Mouse (Mus musculus): ENCODE results near the gene Vmn2r109. TPM values are rescaled to one million over a fixed set of nuclear protein-coding genes. Genes with fewer than 3 reads are reported as not detected.

Vmn2r109 gene
- polyA plus RNA-seq (2021; fragmentation: Nextera tagmentation) = not detected in 2 replicates
- long read RNA-seq, experiment 1 = 0 reads
- long read RNA-seq, experiment 2 = 0 reads

DNA sequence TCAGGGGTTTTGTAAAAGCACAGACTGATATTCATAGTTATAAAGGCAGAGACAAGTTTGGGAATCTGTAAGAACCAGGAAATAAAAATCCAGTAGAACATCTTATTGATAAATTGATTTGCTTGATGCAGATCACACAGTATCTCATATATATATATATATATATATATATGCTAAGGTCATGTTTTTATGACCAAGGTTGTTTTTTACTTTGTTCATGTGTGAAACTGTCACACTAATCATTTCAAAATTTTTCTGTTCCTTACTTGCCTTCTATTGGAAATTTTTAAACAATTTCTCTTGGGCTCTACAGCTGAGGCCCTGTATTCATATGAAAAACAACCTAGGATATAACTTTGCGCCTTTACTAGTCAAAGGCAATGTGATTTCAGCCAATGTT, at the start of gene Vmn2r109:
Gene Vmn2r109 (minus strand): TSS at position 101 of the 400 bp plus-strand sequence.

GRCm38 (mm10) chr17:20596323-20596722, 31.8 kb upstream of the Vmn2r109 start, which contains the start of gene Vmn2r110:
Vmn2r110 (minus strand) TSS chr17:20596423.

DNA sequence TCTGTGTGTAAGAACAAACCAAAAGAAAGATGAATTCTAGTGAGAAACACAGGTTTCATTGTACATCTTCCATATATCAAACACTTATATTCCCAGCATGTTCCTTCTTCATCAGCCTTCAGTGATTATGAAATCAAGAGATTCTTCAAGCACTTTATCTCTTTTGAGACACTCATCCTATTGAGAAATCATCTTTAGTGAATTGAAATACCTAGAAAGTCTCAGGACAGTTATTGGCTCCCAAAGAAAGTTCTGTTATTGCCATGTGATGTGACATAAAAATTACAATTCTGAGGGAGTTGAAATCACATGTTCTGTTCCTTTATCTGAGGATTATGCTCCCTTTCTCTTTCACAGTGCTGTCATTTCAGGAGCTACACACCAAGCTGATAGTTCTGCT, 66.7 kb downstream of the Vmn2r109 start, which contains the start of gene Vmn1r225:
Gene Vmn1r225 (plus strand): TSS at position 301 of the 400 bp plus-strand sequence.

Other genes with a start within 250 kb of the Vmn2r109 start
- gene Vmn2r107, start 219.5 kb downstream of the Vmn2r109 start, polyA plus RNA-seq (2021; fragmentation: Nextera tagmentation) = not detected in 2 replicates
- gene Vmn1r224, start 150.6 kb downstream of the Vmn2r109 start, polyA plus RNA-seq (2021; fragmentation: Nextera tagmentation) = not detected in 2 replicates
- not detected in 2 replicates for gene Vmn2r108, start 83.4 kb downstream of the Vmn2r109 start, polyA plus RNA-seq (2021; fragmentation: Nextera tagmentation)
- not detected in 2 replicates for gene Vmn1r225, start 66.6 kb downstream of the Vmn2r109 start, polyA plus RNA-seq (2021; fragmentation: Nextera tagmentation)
- not detected in 2 replicates for gene Vmn2r110, start 31.7 kb upstream of the Vmn2r109 start, polyA plus RNA-seq (2021; fragmentation: Nextera tagmentation)
- not detected in 2 replicates for gene Fpr-rs3, start 60.1 kb upstream of the Vmn2r109 start, polyA plus RNA-seq (2021; fragmentation: Nextera tagmentation)
- not detected in 2 replicates for gene Vmn1r226, start 118.1 kb upstream of the Vmn2r109 start, polyA plus RNA-seq (2021; fragmentation: Nextera tagmentation)
- not detected in 2 replicates for gene Vmn1r227, start 165.1 kb upstream of the Vmn2r109 start, polyA plus RNA-seq (2021; fragmentation: Nextera tagmentation)
- not detected in 2 replicates for gene Vmn1r228, start 221.4 kb upstream of the Vmn2r109 start, polyA plus RNA-seq (2021; fragmentation: Nextera tagmentation)
- gene Vmn1r229, start 246.8 kb upstream of the Vmn2r109 start, polyA plus RNA-seq (2021; fragmentation: Nextera tagmentation) = not detected in 2 replicates

All from layer of hippocampus, adult 6 months (tissue).